In genomic region chr1:120042421-120042820, GRCm38 (mm10) we compare ENCODE assay signal across 28 mouse cellular contexts. TPM values are rescaled to one million over a fixed set of nuclear protein-coding genes. Genes with fewer than 3 reads are reported as not detected.
"Had no signal": no experiment of that assay in that cellular context is flagged by ENCODE, and none has a peak within 500 bp of the region (broad histone marks: within the 10 kb centered on the region; RNA-seq: fewer than 3 reads in every experiment).

No protein-coding gene starts in this region.

- H3K4me1 ChIP-seq: hindbrain, embryonic 13.5 days; hindbrain, embryonic 15.5 days; kidney, embryonic 15.5 days; limb, embryonic 10.5 days; limb, embryonic 12.5 days had no signal

- H3K9ac ChIP-seq: heart, embryonic 13.5 days; heart, embryonic 15.5 days; hindbrain, embryonic 13.5 days; hindbrain, embryonic 15.5 days; kidney, embryonic 15.5 days; limb, embryonic 12.5 days; liver, embryonic 13.5 days; liver, embryonic 15.5 days had no signal

- H3K36me3 ChIP-seq: heart, embryonic 13.5 days; heart, embryonic 15.5 days; hindbrain, embryonic 13.5 days; hindbrain, embryonic 15.5 days; kidney, embryonic 15.5 days; limb, embryonic 10.5 days; limb, embryonic 12.5 days; liver, embryonic 13.5 days; liver, embryonic 15.5 days had no signal

- H3K9me3 ChIP-seq: heart, embryonic 13.5 days; heart, embryonic 15.5 days; hindbrain, embryonic 13.5 days; hindbrain, embryonic 15.5 days; kidney, embryonic 15.5 days; limb, embryonic 10.5 days; limb, embryonic 12.5 days; liver, embryonic 13.5 days; liver, embryonic 15.5 days had no signal

- H3K27ac ChIP-seq: heart, adult 2 months; heart, embryonic 13.5 days; heart, embryonic 15.5 days; hindbrain, embryonic 13.5 days; hindbrain, embryonic 15.5 days; hindbrain, postnatal 0 days; kidney, embryonic 15.5 days; kidney, postnatal 0 days; limb, embryonic 10.5 days; limb, embryonic 12.5 days; liver, embryonic 13.5 days; liver, embryonic 15.5 days had no signal

- H3K4me3 ChIP-seq: heart, adult 2 months; heart, embryonic 13.5 days; heart, embryonic 15.5 days; hindbrain, embryonic 13.5 days; hindbrain, embryonic 15.5 days; kidney, embryonic 15.5 days; limb, embryonic 10.5 days; limb, embryonic 12.5 days; liver, embryonic 13.5 days; liver, embryonic 15.5 days had no signal

- DNase-seq: gastrocnemius, postnatal 14 days; gastrocnemius, postnatal 36 days; heart, adult 11 months; heart, adult 2 months; heart, postnatal 14 days; heart, postnatal 36 days; kidney, adult 11 months; kidney, adult 2 months; kidney, adult 9 months; kidney, postnatal 14 days; kidney, postnatal 36 days; layer of hippocampus, adult 9-11 months; layer of hippocampus, postnatal 36 days; liver; liver, embryonic 13.5 days had no signal

RNA-seq across cellular contexts. Expression of gene Sctr, which starts 35.7 kb away (rescaled TPM):
- total RNA-seq: heart, postnatal 36 days; hematopoietic stem cell, adult 5-6 weeks had no signal

RNA-seq across cellular contexts. Expression of gene Cfap221, which starts 45.4 kb away (rescaled TPM):
- total RNA-seq: gastrocnemius, adult 18-20 months; gastrocnemius, adult 8-10 months; gastrocnemius, postnatal 14 days; gastrocnemius, postnatal 36 days; heart, adult 2 months; heart, postnatal 14 days; heart, postnatal 36 days; hematopoietic stem cell, adult 5-6 weeks; hindbrain, postnatal 0 days had no signal
